Mouse (Mus musculus): Measurements from ENCODE around the gene Ccr6.

DNA sequence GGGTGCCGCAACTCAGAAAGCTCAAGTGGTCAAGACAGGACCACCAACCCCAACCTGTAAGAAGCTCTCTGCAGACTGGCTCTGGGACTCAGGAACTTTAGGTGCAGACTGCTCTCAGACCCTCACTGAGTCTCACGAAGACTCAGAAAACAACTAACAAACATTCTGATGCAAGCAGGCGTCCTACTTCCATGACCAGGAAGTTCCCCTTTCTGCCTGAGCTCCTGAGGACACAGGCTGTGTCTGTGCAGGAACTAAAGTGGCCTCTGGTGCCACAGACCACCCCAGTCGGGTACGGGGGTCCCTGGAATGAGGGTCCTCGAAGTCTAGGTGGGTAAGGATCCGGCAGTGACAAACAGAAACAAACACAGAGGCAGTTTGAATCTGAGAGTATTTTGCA, 40.8 kb downstream of the Ccr6 start:
- TF ChIP-seq POLR2A (IDR thresholded peaks at IDR 0.05; ENCODE audit: low read depth, low read length) (no peak), CTCF (IDR thresholded peaks at IDR 0.05; ENCODE audit: extremely low read depth, insufficient read length, insufficient replicate concordance, low read depth, low read length) (no peak)
